Mouse (Mus musculus) lung, embryonic 16.5 days (tissue): ENCODE results near the gene Otop2. TPM values are rescaled to one million over a fixed set of nuclear protein-coding genes. Genes with fewer than 3 reads are reported as not detected.
A peak's percentile ranks its signal among the peaks of the same experiment; 100 is the strongest.

Experiments used
- ATAC-seq: fragments of 200-750 bp; cut with Nextera tagmentation; 2 replicates; pipeline ENCODE4 v1.8.0; 2017; ENCODE audit warnings: low read depth, mild to moderate bottlenecking, moderate library complexity
- H3K27ac ChIP-seq: fragments of 300-500 bp; sonication (generic); 2 replicates; pipeline ENCODE4 v1.5.1; 2014; ENCODE audit warnings: mild to moderate bottlenecking, control low read depth, low read length
- H3K27me3 ChIP-seq: fragments of 300-500 bp; sonication (generic); 2 replicates; pipeline ENCODE4 v1.6.1; 2014; ENCODE audit warnings: low read depth, low read length, mixed read lengths; ENCODE audit not compliant: control insufficient read depth, insufficient read depth
- H3K36me3 ChIP-seq: fragments of 300-500 bp; sonication (generic); 2 replicates; pipeline ENCODE4 v1.6.1; 2014; ENCODE audit warnings: low read length; ENCODE audit not compliant: control insufficient read depth, insufficient read depth
- H3K4me1 ChIP-seq: fragments of 300-500 bp; sonication (generic); replicated peaks from 2 replicates; pipeline ENCODE4 v1.6.1; 2014; ENCODE audit warnings: low read length, mixed read lengths; ENCODE audit not compliant: control insufficient read depth, insufficient read depth
- H3K4me2 ChIP-seq: fragments of 300-500 bp; sonication (generic); 2 replicates; pipeline ENCODE4 v1.6.1; 2014; ENCODE audit warnings: low read depth, low read length, control low read depth
- H3K4me3 ChIP-seq: fragments of 300-500 bp; sonication (generic); 2 replicates; pipeline ENCODE4 v1.5.1; 2014; ENCODE audit warnings: mild to moderate bottlenecking, low read length, control low read depth
- H3K9ac ChIP-seq: fragments of 300-500 bp; sonication (generic); 2 replicates; pipeline ENCODE4 v1.6.1; 2014; ENCODE audit warnings: low read length, control low read depth
- H3K9me3 ChIP-seq: fragments of 300-500 bp; sonication (generic); 2 replicates; pipeline ENCODE4 v1.6.1; 2016; ENCODE audit warnings: low read length; ENCODE audit not compliant: control insufficient read depth
- WGBS: fragments of 180-500 bp; shearing (Covaris S2); extraction: QIAGEN DNeasy Blood & Tissue Kit; methylation state at CpG from one replicate; pipeline ENCODE4 v1.1.7; 2014; 5-methylcytosine and 5-hydroxymethylcytosine counted together
- polyA plus RNA-seq: library from polyadenylated mRNA; unstranded; fragments of >200 nt; fragmentation: Nextera tagmentation; extraction: Ambion mirVana; gene quantifications from 2 replicates; pipeline ENCODE4 v1.2.1, GENCODE M21; 2015

Gene Otop2
- polyA plus RNA-seq, 1 experiment from 2014 or later = not detected

DNA sequence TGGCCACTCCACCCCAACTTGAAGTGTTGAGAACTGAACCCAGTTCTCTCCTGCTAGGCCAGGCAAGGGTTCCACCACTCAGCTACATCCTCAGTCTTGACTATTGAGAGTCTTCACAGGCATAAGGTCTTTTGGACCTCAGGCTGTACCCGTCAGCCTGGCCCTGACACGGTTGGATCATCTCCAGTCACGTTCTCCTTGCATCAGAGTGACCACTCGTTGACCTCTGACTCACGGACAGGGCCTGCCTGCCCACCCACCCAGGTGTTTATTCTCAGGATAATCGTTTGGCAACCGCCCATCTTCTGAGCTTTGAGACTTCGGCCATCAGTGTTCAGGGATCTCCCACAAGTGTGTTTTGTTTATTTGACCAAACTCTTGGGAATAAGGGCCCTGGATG is 3.8 kb upstream of the Otop2 start:
- Histone ChIP-seq H3K27ac (no peak overlapping the region), H3K36me3 (no peaks in the 10 kb centered on the region), H3K4me3 (no peak overlapping the region), H3K4me1 (no peaks in the 10 kb centered on the region), H3K27me3 (peaks cover 10% of the 10 kb centered on the region), H3K9ac (no peak overlapping the region), H3K9me3 (no peaks in the 10 kb centered on the region), H3K4me2 (no peak overlapping the region)
- whole genome bisulfite sequencing = 17% methylated on average over 8 of the region's 8 CpGs
- peak; percentile 34; the same call in 1 of the 2 replicates for ATAC-seq

DNA sequence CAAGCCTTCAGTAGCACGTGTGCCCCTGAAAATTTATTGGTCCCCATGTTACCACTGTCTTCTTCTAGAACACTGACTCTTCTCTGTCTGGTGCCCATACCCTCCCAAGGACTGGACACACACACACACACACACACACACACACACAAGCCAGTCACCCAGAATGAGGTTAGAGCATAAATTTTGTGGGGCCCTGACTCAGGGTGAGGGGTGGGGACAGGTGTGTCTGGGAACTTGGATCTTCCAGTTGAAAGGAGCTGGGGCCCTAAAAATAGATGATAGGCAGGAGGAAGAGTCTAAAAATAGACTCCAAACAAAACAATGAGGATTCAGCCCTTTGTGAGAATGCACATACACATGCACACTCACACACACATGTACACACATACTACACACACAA is 1.8 kb downstream of the Otop2 start:
- no peak overlapping the region for H3K9ac ChIP-seq
- H3K4me2 ChIP-seq = no peak overlapping the region
- no peak overlapping the region for H3K27ac ChIP-seq
- ATAC-seq = no peak
- H3K9me3 ChIP-seq = no peaks in the 10 kb centered on the region
- H3K4me1 ChIP-seq = no peaks in the 10 kb centered on the region
- WGBS = 75% methylated on average over 1 of the region's 1 CpGs
- H3K27me3 ChIP-seq = peaks cover 11% of the 10 kb centered on the region
- no peaks in the 10 kb centered on the region for H3K36me3 ChIP-seq
- H3K4me3 ChIP-seq = no peak overlapping the region

DNA sequence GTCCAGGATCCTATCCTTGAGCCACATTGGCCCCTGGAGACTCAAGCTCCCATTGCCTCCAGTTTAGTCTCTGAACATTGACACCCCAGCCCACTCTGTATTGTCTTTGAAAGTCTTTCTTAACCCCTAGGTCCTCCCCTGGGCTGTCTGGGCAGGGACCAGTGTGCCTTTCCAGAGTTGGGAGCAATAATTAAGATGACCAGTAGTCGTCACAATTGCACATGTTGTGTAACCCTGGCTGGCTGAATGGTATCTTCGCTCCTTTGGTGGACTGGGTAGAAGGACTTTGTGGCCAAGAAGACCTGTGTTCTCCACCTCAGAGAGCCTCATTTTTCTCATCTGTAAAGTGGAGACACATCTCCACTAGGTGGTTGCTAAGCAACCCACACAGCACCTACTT is 7.3 kb downstream of the Otop2 start:
- Histone ChIP-seq H3K27me3 (peaks cover 62% of the 10 kb centered on the region), H3K4me2 (no peak overlapping the region), H3K27ac (no peak overlapping the region), H3K9ac (no peak overlapping the region), H3K4me1 (no peaks in the 10 kb centered on the region), H3K4me3 (no peak overlapping the region), H3K9me3 (no peaks in the 10 kb centered on the region), H3K36me3 (no peaks in the 10 kb centered on the region)
- no peak for ATAC-seq
- 41% methylated on average over 2 of the region's 2 CpGs for whole genome bisulfite sequencing

DNA sequence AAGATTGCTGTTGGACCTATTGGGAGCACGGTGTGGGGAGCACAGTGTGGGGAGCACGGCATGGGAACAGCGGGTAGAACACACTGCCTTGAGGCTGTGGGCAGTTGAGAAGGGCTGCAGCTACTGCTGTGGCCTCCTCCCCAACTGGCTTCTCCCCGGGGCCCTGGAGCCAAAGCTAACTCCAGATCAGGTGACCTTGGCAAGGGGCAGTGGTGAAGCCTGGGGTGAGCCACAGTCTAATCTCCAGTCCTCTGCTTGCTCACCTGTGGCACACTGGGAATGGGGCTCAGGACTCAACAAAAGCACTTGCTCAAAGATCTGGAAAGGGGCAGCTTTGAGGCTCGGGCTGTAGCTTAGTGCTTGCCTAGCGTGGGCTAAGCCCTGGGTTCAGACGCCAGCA is 10.2 kb downstream of the Otop2 start:
- Histone ChIP-seq H3K4me2 (no peak overlapping the region), H3K4me3 (no peak overlapping the region), H3K27ac (no peak overlapping the region), H3K36me3 (no peaks in the 10 kb centered on the region), H3K9ac (no peak overlapping the region), H3K4me1 (no peaks in the 10 kb centered on the region), H3K9me3 (no peaks in the 10 kb centered on the region), H3K27me3 (peaks cover 88% of the 10 kb centered on the region)
- 59% methylated on average over 7 of the region's 7 CpGs for WGBS
- ATAC-seq = no peak

DNA sequence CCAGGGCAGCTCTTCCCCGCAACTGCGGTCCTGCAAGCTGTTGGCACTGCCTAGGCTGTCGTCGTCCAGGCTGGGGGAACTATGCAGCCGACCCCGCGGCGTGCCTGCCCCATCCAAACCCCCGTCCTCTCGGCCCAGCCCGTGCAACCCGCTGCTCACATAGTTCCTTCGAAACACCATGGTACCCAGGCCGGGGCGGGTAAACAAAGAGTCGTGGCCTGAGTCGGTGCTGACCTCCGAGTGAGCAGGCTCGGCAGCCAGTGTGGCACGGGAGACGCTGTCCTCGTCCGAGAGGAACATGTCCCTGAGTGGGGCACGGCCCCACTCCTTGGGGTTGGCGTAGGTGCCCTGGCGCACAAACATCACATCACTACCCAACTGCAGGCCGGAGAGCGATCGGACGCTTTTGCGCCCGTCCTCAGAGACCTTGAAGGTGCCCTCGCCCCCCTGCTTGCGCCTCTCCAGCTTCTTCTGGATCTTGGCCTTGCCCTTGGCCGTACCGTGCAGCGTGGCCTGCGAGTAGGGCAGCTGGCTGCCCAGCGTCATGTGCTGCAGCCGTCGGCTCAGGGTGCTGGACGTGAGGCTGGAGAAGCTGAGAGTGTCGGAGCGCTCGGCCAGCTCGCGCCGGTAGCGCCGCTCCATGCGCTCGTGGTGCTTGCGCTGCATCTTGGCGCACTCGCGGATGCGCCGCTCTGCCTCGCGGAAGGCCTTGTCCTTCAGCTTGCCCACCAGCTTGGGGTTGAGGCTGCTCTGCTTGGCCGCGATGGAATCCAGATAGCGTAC is 11.5 kb downstream of the Otop2 start:
- H3K36me3 ChIP-seq = no peaks in the 10 kb centered on the region
- H3K4me2 ChIP-seq = no peak overlapping the region
- no peak for ATAC-seq
- no peaks in the 10 kb centered on the region for H3K4me1 ChIP-seq
- H3K4me3 ChIP-seq = no peak overlapping the region
- peaks cover 93% of the 10 kb centered on the region for H3K27me3 ChIP-seq
- H3K27ac ChIP-seq = no peak overlapping the region
- H3K9me3 ChIP-seq = no peaks in the 10 kb centered on the region
- 4% methylated on average over 62 of the region's 63 CpGs for WGBS
- H3K9ac ChIP-seq = no peak overlapping the region

DNA sequence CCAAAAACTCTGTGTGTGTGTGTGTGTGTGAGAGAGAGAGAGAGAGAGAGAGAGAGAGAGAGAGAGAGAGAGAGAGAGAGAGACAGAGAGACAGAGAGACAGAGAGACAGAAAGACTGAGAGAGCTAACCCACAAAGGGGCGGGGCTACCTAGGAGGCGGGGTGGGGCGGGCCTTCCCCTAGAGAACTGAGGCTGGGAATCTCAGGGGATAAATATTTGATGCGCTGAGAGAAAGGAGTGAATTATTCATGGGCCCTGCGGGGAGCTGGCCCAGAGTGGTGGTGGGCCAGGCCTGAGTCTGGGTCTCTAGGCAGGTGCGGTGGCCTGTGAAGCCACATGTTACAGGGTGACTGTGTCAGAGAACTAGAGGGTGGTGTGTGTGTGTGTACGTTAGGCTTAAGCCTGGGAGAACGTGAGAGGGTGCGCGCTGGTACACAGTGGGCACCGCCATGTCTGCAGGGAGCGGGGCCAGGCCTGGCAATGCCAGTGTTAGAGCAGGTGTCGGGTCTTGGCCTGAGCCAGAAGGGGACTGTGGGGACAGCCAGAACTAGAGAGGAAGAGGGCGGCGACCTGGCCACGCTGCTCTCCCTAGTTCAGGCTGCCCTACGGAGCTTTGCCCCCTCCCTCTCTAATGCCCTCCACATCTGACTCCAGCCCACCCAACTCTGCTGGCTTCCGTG is 12.9 kb downstream of the Otop2 start:
- Histone ChIP-seq H3K27ac (no peak overlapping the region), H3K9me3 (no peaks in the 10 kb centered on the region), H3K9ac (no peak overlapping the region), H3K4me2 (no peak overlapping the region), H3K27me3 (peaks cover 99% of the 10 kb centered on the region), H3K4me1 (no peaks in the 10 kb centered on the region), H3K36me3 (no peaks in the 10 kb centered on the region), H3K4me3 (no peak overlapping the region)
- WGBS = 8% methylated on average over 18 of the region's 18 CpGs
- no peak for ATAC-seq

DNA sequence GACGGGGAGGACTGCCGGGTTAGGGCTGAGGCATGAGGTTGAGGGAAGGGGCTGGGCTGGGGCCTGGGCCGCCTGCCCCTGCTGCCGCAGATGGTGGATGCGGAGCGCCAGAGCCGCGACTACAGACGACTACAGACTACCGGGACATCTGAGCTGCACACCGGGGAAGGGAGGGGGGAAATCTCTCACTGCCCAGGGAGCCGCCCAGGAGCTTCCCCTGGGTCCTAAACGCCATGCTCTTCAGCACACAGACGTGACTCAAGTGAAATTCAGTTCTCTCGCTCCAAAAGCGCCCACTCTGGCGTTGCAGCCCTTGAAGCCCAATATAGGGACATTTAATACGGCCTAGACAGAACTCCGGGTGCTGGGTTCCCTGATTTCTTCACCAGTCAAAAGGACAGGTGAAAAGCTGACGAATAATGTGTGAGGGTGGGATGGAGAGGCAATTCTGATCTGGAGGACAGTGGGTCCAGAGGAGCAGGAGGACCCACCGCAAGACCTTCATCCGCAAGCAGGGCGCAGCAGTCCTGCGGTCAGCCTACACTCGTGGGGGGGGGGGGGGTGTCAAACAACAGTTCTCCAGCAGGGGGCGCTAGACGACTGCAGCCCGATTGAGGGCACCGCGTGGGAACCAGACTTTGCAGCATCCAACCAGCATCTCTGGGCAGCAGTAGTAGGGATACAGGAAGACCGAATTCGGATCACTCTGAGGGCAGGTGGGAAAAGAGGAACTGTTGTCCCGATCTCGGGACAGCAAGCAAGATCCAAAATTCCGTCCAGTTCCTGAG is 15.1 kb downstream of the Otop2 start, which contains the start of gene Ush1g:
Ush1g (minus strand) TSS at position 136 of the 788 bp plus-strand sequence.
- Histone ChIP-seq H3K27me3 (peaks cover 80% of the 10 kb centered on the region), H3K27ac (no peak within 1 kb of the TSS), H3K4me1 (no peaks in the 10 kb centered on the region), H3K4me2 (no peak within 1 kb of the TSS), H3K9me3 (no peaks in the 10 kb centered on the region), H3K4me3 (no peak within 1 kb of the TSS), H3K36me3 (no peaks in the 10 kb centered on the region), H3K9ac (no peak within 1 kb of the TSS)
- 5% methylated on average over 28 of the region's 35 CpGs for WGBS
- ATAC-seq = peak; percentile 13; the same call in 1 of the 2 replicates

DNA sequence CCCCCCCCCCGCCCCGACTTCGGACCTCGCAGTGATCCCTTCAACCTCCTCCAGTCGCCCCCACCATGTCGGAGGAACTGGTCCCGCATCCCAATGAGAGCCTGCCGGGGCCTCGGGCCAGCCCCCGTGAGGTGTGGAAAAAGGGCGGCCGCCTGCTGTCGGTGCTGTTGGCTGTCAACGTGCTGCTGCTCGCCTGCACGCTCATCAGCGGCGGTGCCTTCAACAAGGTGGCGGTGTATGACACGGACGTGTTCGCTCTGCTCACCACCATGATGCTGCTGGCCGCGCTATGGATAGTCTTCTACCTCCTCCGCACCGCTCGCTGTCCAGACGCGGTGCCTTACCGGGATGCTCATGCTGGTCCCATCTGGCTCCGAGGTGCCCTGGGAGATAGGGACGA is 16.4 kb downstream of the Otop2 start:
- Histone ChIP-seq H3K4me1 (no peaks in the 10 kb centered on the region), H3K27ac (no peak overlapping the region), H3K9ac (no peak overlapping the region), H3K4me2 (no peak overlapping the region), H3K9me3 (no peaks in the 10 kb centered on the region), H3K27me3 (peaks cover 68% of the 10 kb centered on the region), H3K36me3 (no peaks in the 10 kb centered on the region), H3K4me3 (no peak overlapping the region)
- WGBS = 14% methylated on average over 32 of the region's 32 CpGs
- ATAC-seq = no peak

DNA sequence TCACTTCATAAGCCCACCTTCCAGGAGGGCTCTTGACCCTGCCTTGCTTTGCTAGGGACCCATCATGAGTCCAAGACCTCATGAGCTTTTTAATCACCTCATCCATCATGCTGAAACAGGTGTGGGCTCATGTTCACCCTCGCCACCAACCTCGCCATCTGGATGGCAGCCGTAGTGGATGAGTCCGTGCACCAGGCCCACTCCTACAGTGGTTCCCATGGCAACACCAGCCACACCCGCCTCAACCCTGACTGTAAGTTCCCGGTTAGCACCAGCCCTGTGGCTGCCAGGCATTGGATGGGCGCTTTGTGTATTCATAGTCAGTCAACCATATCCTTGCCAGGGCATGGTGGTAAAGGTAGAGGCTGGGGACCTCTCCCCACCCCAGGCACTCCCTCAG is 19.8 kb downstream of the Otop2 start:
- no peaks in the 10 kb centered on the region for H3K9me3 ChIP-seq
- peaks cover 37% of the 10 kb centered on the region for H3K27me3 ChIP-seq
- no peak overlapping the region for H3K9ac ChIP-seq
- 40% methylated on average over 7 of the region's 7 CpGs for WGBS
- ATAC-seq = no peak
- H3K4me2 ChIP-seq = no peak overlapping the region
- H3K4me1 ChIP-seq = no peaks in the 10 kb centered on the region
- no peak overlapping the region for H3K4me3 ChIP-seq
- H3K36me3 ChIP-seq = no peaks in the 10 kb centered on the region
- no peak overlapping the region for H3K27ac ChIP-seq
